Comparison of ENCODE assay signal across 12 mouse cellular contexts in the genomic region with DNA sequence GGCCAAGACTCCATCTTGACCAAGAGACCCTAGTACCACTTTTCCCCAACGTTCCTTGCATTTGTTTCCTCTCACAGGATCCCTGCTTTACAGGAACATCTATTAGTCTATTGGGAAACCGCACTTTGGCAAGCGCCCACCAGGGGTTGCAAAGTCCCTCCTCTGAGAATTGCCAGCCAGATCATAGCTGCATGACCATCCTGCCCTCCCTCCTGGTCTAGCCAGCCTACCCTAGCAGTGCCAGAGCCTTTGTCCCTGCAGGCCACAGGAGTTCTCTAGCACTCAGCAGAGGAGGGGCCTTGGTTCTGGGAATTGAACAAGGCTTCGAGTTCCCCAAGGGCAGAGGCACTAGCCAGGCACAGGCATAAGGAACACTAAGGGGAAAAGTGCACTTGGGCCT. TPM values are rescaled to one million over a fixed set of nuclear protein-coding genes. Genes with fewer than 3 reads are reported as not detected.
A peak's percentile ranks its signal among the peaks of the same experiment; 100 is the strongest.
DNase-seq lines count a peak whose midpoint lies in the region; ATAC-seq and TF ChIP-seq lines count a peak whose summit lies in the region.
"Had no signal": no experiment of that assay in that cellular context is flagged by ENCODE, and none has a peak within 500 bp of the region (broad histone marks: within the 10 kb centered on the region; RNA-seq: fewer than 3 reads in every experiment).

No protein-coding gene starts in this region.

- H3K4me2 ChIP-seq in kidney, postnatal 0 days (ENCODE audit: low read length), result no peak overlapping the region
- no peak overlapping the region for H3K4me2 ChIP-seq in kidney, embryonic 16.5 days (replicated peaks; ENCODE audit: low read depth, low read length)
- no peak overlapping the region for H3K4me2 ChIP-seq in CH12.LX (ENCODE audit: insufficient read depth, low read depth, poor library complexity, severe bottlenecking)
- H3K4me2 ChIP-seq: embryonic facial prominence, embryonic 15.5 days had no signal

- in situ Hi-C loops in CH12.LX (cut with MboI; ENCODE audit: low pct_ligation_motif_present, low pct_unique_long_range_greater_than_20kb, low sequenced_read_pairs), result no loop called here

- H3K36me3 ChIP-seq in kidney, postnatal 0 days (ENCODE audit: insufficient read depth, low read length), result no peaks in the 10 kb centered on the region
- H3K36me3 ChIP-seq in kidney, embryonic 16.5 days (ENCODE audit: insufficient read depth, low read length), result no peaks in the 10 kb centered on the region
- H3K36me3 ChIP-seq in CH12.LX (replicated peaks in 1 of 2; ENCODE audit: control insufficient read depth in 1 of 2, insufficient read depth in 1 of 2, low read length in 1 of 2), result peaks cover 3 to 13% of the 10 kb centered on the region in 2 experiments

- no peak overlapping the region for H3K4me3 ChIP-seq in kidney, postnatal 0 days (replicated peaks; ENCODE audit: low read depth, low read length)
- H3K4me3 ChIP-seq in kidney, embryonic 16.5 days (ENCODE audit: low read length), result no peak overlapping the region
- no peak overlapping the region for H3K4me3 ChIP-seq in CH12.LX (replicated peaks in 1 of 3; ENCODE audit: low read depth in 2 of 3, low read length in 2 of 3, poor library complexity in 1 of 3)
- H3K4me3 ChIP-seq: embryonic facial prominence, embryonic 15.5 days had no signal

- peaks cover 4% of the 10 kb centered on the region; the same call in 1 of the 2 replicates for H3K79me2 ChIP-seq in CH12.LX (replicated peaks; ENCODE audit: control insufficient read depth, extremely low read depth, insufficient read depth, poor library complexity, severe bottlenecking)

- H3K4me1 ChIP-seq in kidney, postnatal 0 days (replicated peaks; ENCODE audit: insufficient read depth, low read length), result 0 out of 2 replicates have a peak, but pooled peaks cover 6% of the 10 kb centered on the region
- peaks cover 18% of the 10 kb centered on the region for H3K4me1 ChIP-seq in kidney, embryonic 16.5 days (ENCODE audit: insufficient read depth, low read length)
- H3K4me1 ChIP-seq in CH12.LX (ENCODE audit: control insufficient read depth in 1 of 2, insufficient read depth in 2 of 2), result peaks cover 3 to 48% of the 10 kb centered on the region in 2 experiments; a peak in 2 of 4 replicates

- TF ChIP-seq RAD21 in CH12.LX (IDR thresholded peaks at IDR 0.05; ENCODE audit: low read depth, low read length), result peak; percentile 52

- peak; percentile 66 for DNase-seq in kidney, postnatal 0 days (ENCODE audit: low spot score)
- DNase-seq in CH12.LX (ENCODE audit: extremely low read depth), result no peak
- DNase-seq in Muller cell, postnatal 12 days (ENCODE audit: inconsistent ontology term), result peak; percentile 57
- DNase-seq in kidney, postnatal 4 days, result peak; percentile 65 to 77
- DNase-seq: cerebellum, adult 11 months; gastrocnemius, postnatal 25 days; left cerebral cortex, postnatal 4 days had no signal

- no peak overlapping the region for H3K27ac ChIP-seq in kidney, postnatal 0 days
- no peak overlapping the region for H3K27ac ChIP-seq in kidney, embryonic 16.5 days (ENCODE audit: low read length)
- H3K27ac ChIP-seq in CH12.LX (ENCODE audit: insufficient read depth, low read depth), result no peak overlapping the region
- H3K27ac ChIP-seq: embryonic facial prominence, embryonic 15.5 days had no signal

- no peaks in the 10 kb centered on the region for H3K9me3 ChIP-seq in kidney, postnatal 0 days (replicated peaks; ENCODE audit: low read length)
- H3K9me3 ChIP-seq in kidney, embryonic 16.5 days (ENCODE audit: low read length), result no peaks in the 10 kb centered on the region
- H3K9me3 ChIP-seq in CH12.LX (replicated peaks; ENCODE audit: low read length), result no peaks in the 10 kb centered on the region
- H3K9me3 ChIP-seq: embryonic facial prominence, embryonic 15.5 days had no signal

- no peak overlapping the region for H3K9ac ChIP-seq in kidney, postnatal 0 days (ENCODE audit: low read depth, low read length)
- no peak overlapping the region for H3K9ac ChIP-seq in kidney, embryonic 16.5 days (replicated peaks; ENCODE audit: low read length)
- no peak overlapping the region for H3K9ac ChIP-seq in CH12.LX (ENCODE audit: insufficient read depth, low read depth)
- H3K9ac ChIP-seq: embryonic facial prominence, embryonic 15.5 days had no signal

- dilution Hi-C loops in CH12.LX (cut with MboI; ENCODE audit: extremely low pct_ligation_motif_present, extremely low pct_unique_long_range_greater_than_20kb, low sequenced_read_pairs), result no loop called here

- no peak for ATAC-seq in kidney, postnatal 0 days (replicated peaks; ENCODE audit: low FRiP score, low read depth)
- no peak for ATAC-seq in kidney, embryonic 16.5 days (ENCODE audit: low FRiP score, low TSS enrichment)
- ATAC-seq in cerebellum, adult (ENCODE audit: insufficient number of reproducible peaks, low FRiP score, low TSS enrichment), result no peak
- ATAC-seq in CD4-positive, CD25-positive, alpha-beta regulatory T cell, adult 4 months, result no peak
- ATAC-seq: inflammation-experienced regulatory T-cells, adult 6 months had no signal

- no peaks in the 10 kb centered on the region for H3K27me3 ChIP-seq in kidney, postnatal 0 days (ENCODE audit: insufficient read depth, low read length)
- no peaks in the 10 kb centered on the region for H3K27me3 ChIP-seq in kidney, embryonic 16.5 days (ENCODE audit: insufficient read depth, low read length)
- H3K27me3 ChIP-seq in CH12.LX (replicated peaks), result no peaks in the 10 kb centered on the region
- H3K27me3 ChIP-seq: embryonic facial prominence, embryonic 15.5 days had no signal

- 50% methylated on average over 4 of the region's 4 CpGs for WGBS in kidney, postnatal 0 days
- WGBS in kidney, embryonic 16.5 days, result 56% methylated on average over 4 of the region's 4 CpGs

- TF ChIP-seq EP300 in CH12.LX (IDR thresholded peaks at IDR 0.05; ENCODE audit: low read length), result no peak

- peak; percentile 57 for TF ChIP-seq CTCF in kidney, postnatal 0 days (IDR thresholded peaks at IDR 0.05; ENCODE audit: low read depth)
- peak; percentile 36 to 65 for TF ChIP-seq CTCF in CH12.LX (conservative IDR thresholded peaks at IDR 0.05 in 1 of 2, IDR thresholded peaks at IDR 0.05 in 1 of 2; ENCODE audit: low read depth in 2 of 2, low read length in 2 of 2)

- no peak for TF ChIP-seq POLR2A in CH12.LX (IDR thresholded peaks at IDR 0.05; ENCODE audit: low read depth, low read length)

TF ChIP-seq in CH12.LX, 34 proteins besides CTCF, POLR2A, EP300 and RAD21:
- TF ChIP-seq CHD2 (IDR thresholded peaks at IDR 0.05; ENCODE audit: low read length), result no peak
- TF ChIP-seq SMC3 (IDR thresholded peaks at IDR 0.05; ENCODE audit: low read depth, low read length), result peak; percentile 51

RNA-seq across cellular contexts. Expression of a gene that starts 2.3 kb away (rescaled TPM):
- 44.4 and 50.6 TPM in 2 replicates for polyA plus RNA-seq in kidney, postnatal 0 days (2015; fragmentation: Nextera tagmentation; extraction: Ambion mirVana)
- polyA plus RNA-seq in kidney, embryonic 16.5 days (2015; fragmentation: Nextera tagmentation; extraction: Ambion mirVana), result 51.3 and 62.2 TPM in 2 replicates
- total RNA-seq in CH12.LX (2012; rRNA removed) (126 and 129 TPM in 2 replicates), CH12.LX (2014; rRNA removed) (68.7 and 69.8 TPM in 2 replicates)
- 120 and 142 TPM in 2 replicates for polyA plus RNA-seq in CH12.LX (2012; ENCODE audit: insufficient read length, low read depth)
- 10 to 100 TPM; 20.7 to 28.6 TPM for polyA plus RNA-seq in CD4-positive, CD25-positive, alpha-beta regulatory T cell, adult 4 months (2017; shearing (Covaris generic))
